Mouse (Mus musculus): ENCODE data around the gene Lamtor4. TPM values are rescaled to one million over a fixed set of nuclear protein-coding genes. Genes with fewer than 3 reads are reported as not detected.

The Lamtor4 gene
- total RNA-seq (2023): 100 to 1,000 TPM; 155 to 163 TPM

DNA sequence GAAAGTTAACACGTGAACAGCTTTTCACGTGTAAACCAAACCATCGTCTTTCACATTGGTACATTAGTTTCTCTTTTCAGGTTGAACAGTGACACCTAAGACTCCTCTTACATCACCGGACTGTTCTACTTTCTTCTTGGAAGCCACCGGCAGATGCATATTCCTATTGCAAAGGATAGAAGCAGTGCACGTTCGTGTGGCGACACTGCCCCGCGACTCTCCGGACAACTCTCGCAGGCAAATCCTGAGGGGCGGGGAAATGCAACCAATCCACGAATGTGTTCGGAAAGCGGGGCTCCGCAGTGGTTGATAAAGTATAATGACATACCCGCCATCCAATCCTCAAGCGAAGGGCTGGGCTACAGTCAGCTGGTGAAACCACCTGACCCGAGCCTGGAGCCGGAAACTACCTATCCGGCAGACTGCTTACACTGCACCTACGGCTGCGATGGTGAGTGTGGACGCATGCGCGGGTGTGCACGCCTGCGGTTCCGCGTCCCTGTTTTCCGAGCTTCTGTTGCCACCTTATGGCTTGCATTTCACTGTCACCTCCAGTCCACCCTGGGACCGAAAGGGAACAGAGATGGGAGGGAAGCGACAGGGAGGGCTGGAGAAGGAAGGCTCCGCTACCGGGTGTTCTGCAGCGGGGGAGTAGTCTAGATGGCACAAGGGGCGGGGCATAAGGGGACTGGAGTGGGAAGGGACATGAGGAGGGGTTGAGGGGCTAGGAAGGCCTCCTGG, at the start of gene Lamtor4:
TSS of gene Lamtor4 (plus strand) at position 130 of the 741 bp plus-strand sequence.

GRCm38 (mm10) chr5:138225700-138226099, 29.6 kb upstream of the Lamtor4 start, which contains the start of gene Nxpe5:
Nxpe5 (plus strand) TSS chr5:138225898.

GRCm38 (mm10) chr5:138263260-138264206, 8.3 kb downstream of the Lamtor4 start, which contains the start of gene BC037034:
BC037034 (minus strand) TSS chr5:138264033.

GRCm38 (mm10) chr5:138272409-138272923, 17.2 kb downstream of the Lamtor4 start, which contains the start of gene Gal3st4:
Gal3st4 (minus strand) TSS chr5:138272840.

GRCm38 (mm10) chr5:138279585-138280424, 24.5 kb downstream of the Lamtor4 start, which contains the start of the genes Gm43720, Gpc2 and Stag3:
Gm43720 (minus strand) TSS chr5:138279958.
Gpc2 (minus strand) TSS chr5:138280005.
Stag3 (plus strand) TSS chr5:138280240.

Other genes starting within 250 kb of the Lamtor4 start
- not detected for gene Smok3a, start 234.2 kb upstream of the Lamtor4 start, total RNA-seq (2023)
- gene Smok3b, start 234.1 kb upstream of the Lamtor4 start, total RNA-seq (2023): not detected
- gene Smok3c, start 202.3 kb upstream of the Lamtor4 start, total RNA-seq (2023): not detected
- 1 to 10 TPM; 6.6 to 8.1 TPM for gene Zkscan1, start 170.4 kb upstream of the Lamtor4 start, total RNA-seq (2023)
- 1 to 10 TPM; 5.1 to 6.5 TPM for gene Zscan21, start 138.6 kb upstream of the Lamtor4 start, total RNA-seq (2023)
- 1 to 10 TPM; 2.5 to 3.0 TPM for gene Zfp113, start 99.7 kb upstream of the Lamtor4 start, total RNA-seq (2023)
- 10 to 100 TPM; 44.9 to 49.7 TPM for gene Cops6, start 94.4 kb upstream of the Lamtor4 start, total RNA-seq (2023)
- gene Ap4m1, start 83.5 kb upstream of the Lamtor4 start, total RNA-seq (2023): 10 to 100 TPM; 26.7 to 29.6 TPM
- 100 to 1,000 TPM; 144 to 160 TPM for gene Mcm7, start 83.1 kb upstream of the Lamtor4 start, total RNA-seq (2023)
- gene Taf6, start 68.0 kb upstream of the Lamtor4 start, total RNA-seq (2023): 10 to 100 TPM; 24.1 to 27.5 TPM
- gene Cnpy4, start 68.0 kb upstream of the Lamtor4 start, total RNA-seq (2023): 10 to 100 TPM; 13.6 to 13.8 TPM
- 1 to 10 TPM; 5.1 to 6.6 TPM for gene Mblac1, start 61.2 kb upstream of the Lamtor4 start, total RNA-seq (2023)
- gene Nxpe5, start 29.6 kb upstream of the Lamtor4 start, total RNA-seq (2023): 1 to 10 TPM; 1.1 to 1.9 TPM
- 100 to 1,000 TPM; 119 to 122 TPM for gene BC037034, start 8.6 kb downstream of the Lamtor4 start, total RNA-seq (2023)
- not detected for gene Gal3st4, start 17.4 kb downstream of the Lamtor4 start, total RNA-seq (2023)
- not detected for gene Gm43720, start 24.5 kb downstream of the Lamtor4 start, total RNA-seq (2023)
- 1 to 10 TPM; 3.0 to 4.1 TPM for gene Gpc2, start 24.5 kb downstream of the Lamtor4 start, total RNA-seq (2023)
- 1 to 10 TPM; 1.7 to 2.2 TPM for gene Stag3, start 24.8 kb downstream of the Lamtor4 start, total RNA-seq (2023)
- 1 to 10 TPM; 1.2 to 1.7 TPM for gene Pvrig, start 86.5 kb downstream of the Lamtor4 start, total RNA-seq (2023)
- 1 to 10 TPM; 5.3 to 6.3 TPM for gene Zfp157, start 186.0 kb downstream of the Lamtor4 start, total RNA-seq (2023)

Data from neutrophil, adult 83 days (primary cell).